Mouse (Mus musculus): ENCODE measurements around the gene Gm960.

- TF ChIP-seq MYOD1 (IDR thresholded peaks at IDR 0.05; ENCODE audit: control insufficient read depth, insufficient read length, low read depth): no peak
- TF ChIP-seq CTCF (IDR thresholded peaks at IDR 0.05; ENCODE audit: control insufficient read depth, insufficient read depth, insufficient read length): no peak
Observed at GRCm38 (mm10) chr19:4624406-4625178, 73.9 kb downstream of the Gm960 start.
